In the genomic region with DNA sequence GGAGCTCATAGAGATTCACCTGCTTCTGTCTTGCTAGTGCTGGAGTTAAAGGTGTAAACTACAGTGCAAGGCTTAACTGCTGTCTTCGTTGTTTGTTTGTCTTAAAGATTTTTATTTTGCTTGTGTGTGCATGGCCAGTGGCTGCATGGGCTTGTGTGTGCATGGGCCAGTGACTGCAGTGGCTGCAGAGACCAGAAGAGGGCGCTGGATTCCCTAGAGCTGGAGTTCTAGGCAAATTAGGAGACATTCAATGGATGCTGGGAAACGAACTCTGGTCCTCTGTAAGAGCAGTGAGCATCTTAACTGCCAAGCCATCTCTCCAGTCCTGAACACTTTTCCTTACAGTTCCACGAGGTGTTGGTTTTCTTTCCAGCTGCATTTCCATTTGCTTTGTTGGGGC, we compare ENCODE assay signal across 18 mouse cellular contexts. TPM values are rescaled to one million over a fixed set of nuclear protein-coding genes. Genes with fewer than 3 reads are reported as not detected.
DNase-seq lines count a peak whose midpoint lies in the region; ATAC-seq and TF ChIP-seq lines count a peak whose summit lies in the region.
"Had no signal": no experiment of that assay in that cellular context is flagged by ENCODE, and none has a peak within 500 bp of the region (broad histone marks: within the 10 kb centered on the region; RNA-seq: fewer than 3 reads in every experiment).

No protein-coding gene starts in this region.

- H3K4me2 ChIP-seq in midbrain, embryonic 11.5 days = no peak overlapping the region
- H3K4me2 ChIP-seq in midbrain, embryonic 15.5 days = no peak overlapping the region
- H3K4me2 ChIP-seq: liver, embryonic 13.5 days had no signal

- no peak for TF ChIP-seq POLR2A in kidney, adult 2 months (IDR thresholded peaks at IDR 0.05; ENCODE audit: low read depth, low read length)
- TF ChIP-seq POLR2A in small intestine, adult 2 months (IDR thresholded peaks at IDR 0.05; ENCODE audit: low read depth, low read length) = no peak

- H3K36me3 ChIP-seq in kidney, adult 2 months (ENCODE audit: control insufficient read depth, insufficient read depth, low read length) = no peaks in the 10 kb centered on the region
- no peaks in the 10 kb centered on the region for H3K36me3 ChIP-seq in midbrain, embryonic 11.5 days (ENCODE audit: control insufficient read depth, insufficient read depth, low read length)
- no peaks in the 10 kb centered on the region for H3K36me3 ChIP-seq in midbrain, embryonic 15.5 days (replicated peaks)
- H3K36me3 ChIP-seq in small intestine, adult 2 months (ENCODE audit: control insufficient read depth, insufficient read depth, low read length) = 0 out of 2 replicates have a peak, but pooled peaks cover 1% of the 10 kb centered on the region
- H3K36me3 ChIP-seq: liver, embryonic 13.5 days had no signal

- 81% methylated on average over 4 of the region's 4 CpGs for WGBS in kidney, adult 2 months
- 77% methylated on average over 4 of the region's 4 CpGs for WGBS in midbrain, embryonic 11.5 days
- 76% methylated on average over 4 of the region's 4 CpGs for WGBS in midbrain, embryonic 15.5 days
- 77% methylated on average over 4 of the region's 4 CpGs for WGBS in small intestine, adult 2 months

- H3K4me3 ChIP-seq in kidney, adult 2 months (ENCODE audit: insufficient read depth, low read depth, low read length) = no peak overlapping the region
- H3K4me3 ChIP-seq in midbrain, embryonic 11.5 days (ENCODE audit: low read depth, low read length) = no peak overlapping the region
- H3K4me3 ChIP-seq in midbrain, embryonic 15.5 days = no peak overlapping the region
- H3K4me3 ChIP-seq in small intestine, adult 2 months (ENCODE audit: low read depth, low read length) = no peak overlapping the region
- H3K4me3 ChIP-seq: liver, embryonic 13.5 days had no signal

- DNase-seq in kidney, adult 2 months = no peak
- DNase-seq in kidney, adult 18-20 months = no peak
- DNase-seq in midbrain, embryonic 11.5 days (ENCODE audit: low spot score, missing footprints) = peak; percentile 17
- peak; percentile 74 for DNase-seq in ZHBTc4 (ENCODE audit: low read depth, low spot score)
- no peak for DNase-seq in right cerebral cortex, adult 18-20 months
- DNase-seq: adrenal gland, postnatal 10 days; cerebellum, adult 9-11 months; heart, postnatal 36 days; kidney, postnatal 14 days; layer of hippocampus, adult 9-11 months; liver, embryonic 13.5 days; right cerebral cortex, postnatal 25 days had no signal

- no peaks in the 10 kb centered on the region for H3K9me3 ChIP-seq in midbrain, embryonic 11.5 days (ENCODE audit: control insufficient read depth, low read length)
- H3K9me3 ChIP-seq in midbrain, embryonic 15.5 days = no peaks in the 10 kb centered on the region
- H3K9me3 ChIP-seq: liver, embryonic 13.5 days had no signal

- no peak for ATAC-seq in midbrain, embryonic 11.5 days (ENCODE audit: low FRiP score)
- no peak for ATAC-seq in midbrain, embryonic 15.5 days (replicated peaks)
- ATAC-seq: forebrain, embryonic 14.5 days; inflammation-experienced regulatory T-cells, adult 6 months; midbrain, embryonic 16.5 days had no signal

- H3K4me1 ChIP-seq in kidney, adult 2 months (ENCODE audit: control insufficient read depth, insufficient read depth, low read length) = peaks cover 12% of the 10 kb centered on the region
- peaks cover 6% of the 10 kb centered on the region; the same call in 1 of the 2 replicates for H3K4me1 ChIP-seq in midbrain, embryonic 11.5 days (ENCODE audit: control insufficient read depth, insufficient read depth, low read length)
- H3K4me1 ChIP-seq in midbrain, embryonic 15.5 days = no peaks in the 10 kb centered on the region
- peaks cover 3% of the 10 kb centered on the region; the same call in 1 of the 2 replicates for H3K4me1 ChIP-seq in small intestine, adult 2 months (ENCODE audit: control insufficient read depth, insufficient read depth, insufficient read length, low read length)

- no peak overlapping the region for H3K9ac ChIP-seq in midbrain, embryonic 11.5 days (ENCODE audit: low read length)
- no peak overlapping the region for H3K9ac ChIP-seq in midbrain, embryonic 15.5 days
- H3K9ac ChIP-seq: liver, embryonic 13.5 days had no signal

- no peak overlapping the region for H3K27ac ChIP-seq in kidney, adult 2 months (ENCODE audit: insufficient read depth, low read depth, low read length)
- H3K27ac ChIP-seq in midbrain, embryonic 11.5 days (ENCODE audit: low read depth, low read length) = no peak overlapping the region
- no peak overlapping the region for H3K27ac ChIP-seq in midbrain, embryonic 15.5 days
- no peak overlapping the region for H3K27ac ChIP-seq in small intestine, adult 2 months (ENCODE audit: insufficient read depth, low read depth, low read length)
- H3K27ac ChIP-seq: liver, embryonic 13.5 days had no signal

- no peaks in the 10 kb centered on the region for H3K27me3 ChIP-seq in kidney, adult 2 months (replicated peaks; ENCODE audit: control insufficient read depth, insufficient read depth, low read length)
- no peaks in the 10 kb centered on the region for H3K27me3 ChIP-seq in midbrain, embryonic 11.5 days (ENCODE audit: control insufficient read depth, insufficient read depth, low read length)
- H3K27me3 ChIP-seq in midbrain, embryonic 15.5 days (replicated peaks) = no peaks in the 10 kb centered on the region
- no peaks in the 10 kb centered on the region for H3K27me3 ChIP-seq in small intestine, adult 2 months (ENCODE audit: control insufficient read depth, insufficient read depth, low read length)
- H3K27me3 ChIP-seq: CH12.LX; liver, embryonic 13.5 days had no signal

- peak; percentile 37 for TF ChIP-seq CTCF in kidney, adult 2 months (conservative IDR thresholded peaks at IDR 0.05; ENCODE audit: insufficient read depth, insufficient read length, low read depth, low read length)
- TF ChIP-seq CTCF in small intestine, adult 2 months (IDR thresholded peaks at IDR 0.05; ENCODE audit: extremely low read depth, insufficient read length, insufficient replicate concordance, low read depth, low read length) = peak; percentile 23; the same call in 1 of the 2 replicates

RNA-seq across cellular contexts. Expression of a gene that starts 12.6 kb away (rescaled TPM):
- 47.3 and 48.1 TPM in 2 replicates for polyA plus RNA-seq in kidney, adult 2 months (2012; rRNA removed)
- 25.6 and 30.7 TPM in 2 replicates for polyA plus RNA-seq in midbrain, embryonic 11.5 days (2014; fragmentation: Nextera tagmentation; extraction: Ambion mirVana)
- 41.7 and 41.8 TPM in 2 replicates for polyA plus RNA-seq in midbrain, embryonic 15.5 days (2015; fragmentation: Nextera tagmentation; extraction: Ambion mirVana)
- 9.6 and 21.2 TPM in 2 replicates for polyA plus RNA-seq in small intestine, adult 2 months (2012; rRNA removed)

RNA-seq across cellular contexts. Expression of a gene that starts 22.4 kb away (rescaled TPM):
- polyA plus RNA-seq in kidney, adult 2 months (2012; rRNA removed) = 35.9 and 38.2 TPM in 2 replicates
- 405 and 408 TPM in 2 replicates for polyA plus RNA-seq in midbrain, embryonic 11.5 days (2014; fragmentation: Nextera tagmentation; extraction: Ambion mirVana)
- polyA plus RNA-seq in midbrain, embryonic 15.5 days (2015; fragmentation: Nextera tagmentation; extraction: Ambion mirVana) = 92.3 and 96.8 TPM in 2 replicates
- polyA plus RNA-seq in small intestine, adult 2 months (2012; rRNA removed) = 32.6 and 54.9 TPM in 2 replicates

RNA-seq across cellular contexts. Expression of a gene that starts 27.9 kb away (rescaled TPM):
- polyA plus RNA-seq in kidney, adult 2 months (2012; rRNA removed) = 42.7 and 57.5 TPM in 2 replicates
- 54.2 and 57.1 TPM in 2 replicates for polyA plus RNA-seq in midbrain, embryonic 11.5 days (2014; fragmentation: Nextera tagmentation; extraction: Ambion mirVana)
- polyA plus RNA-seq in midbrain, embryonic 15.5 days (2015; fragmentation: Nextera tagmentation; extraction: Ambion mirVana) = 42.9 and 48.0 TPM in 2 replicates
- polyA plus RNA-seq in small intestine, adult 2 months (2012; rRNA removed) = 112 and 227 TPM in 2 replicates

Comparison
In these comparisons a context has a peak if more than half of its experiments do, and no peak if none do; other contexts are left out.
1. DNase-seq: peak in midbrain, embryonic 11.5 days (single experiment) and ZHBTc4 (single experiment); none in kidney, adult 2 months (single experiment), kidney, adult 18-20 months (single experiment) and right cerebral cortex, adult 18-20 months (single experiment).